Mouse (Mus musculus): ENCODE data around the gene Zcchc2. TPM values are rescaled to one million over a fixed set of nuclear protein-coding genes. Genes with fewer than 3 reads are reported as not detected.
A peak's percentile ranks its signal among the peaks of the same experiment; 100 is the strongest.

Zcchc2 gene
- total and polyA plus RNA-seq, 3 experiments, result 6.6 to 9.8 (median 8.3) TPM

DNA sequence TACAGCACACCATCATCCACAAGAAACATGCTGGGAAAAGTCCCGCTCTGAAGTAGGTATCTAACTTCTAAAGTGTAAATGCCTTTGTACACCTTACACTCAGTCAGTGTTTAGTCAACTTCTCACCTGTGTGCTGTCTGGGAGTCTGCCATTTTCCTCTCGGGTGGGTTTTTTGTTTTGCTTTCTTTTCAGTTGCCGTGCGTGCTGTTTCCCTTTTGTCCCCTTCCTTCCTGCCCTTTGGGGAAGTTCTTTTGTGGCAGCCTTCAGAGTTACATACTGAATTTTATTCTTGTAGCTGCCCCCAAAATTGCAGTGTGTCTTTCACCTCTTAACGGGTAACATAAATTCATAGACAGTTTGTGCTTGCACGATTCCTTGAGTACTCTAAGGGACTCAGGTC, 29.6 kb downstream of the Zcchc2 start:
- Histone ChIP-seq H3K27me3 (ENCODE audit: control insufficient read depth, insufficient read depth, low read length) (no peaks in the 10 kb centered on the region), H3K4me3 (no peak overlapping the region), H3K9ac (ENCODE audit: low read depth, low read length) (no peak overlapping the region), H3K36me3 (ENCODE audit: control insufficient read depth, insufficient read depth, low read length) (peaks cover 6% of the 10 kb centered on the region; the same call in 1 of the 2 replicates), H3K79me2 (replicated peaks; ENCODE audit: control insufficient read depth, insufficient read depth, low read length) (no peaks in the 10 kb centered on the region), H3K27ac (no peak overlapping the region), H3K4me1 (ENCODE audit: control insufficient read depth, insufficient read depth, low read length) (no peaks in the 10 kb centered on the region)
- 70% methylated on average over 6 of the region's 6 CpGs for WGBS
- intact Hi-C loops (cut with DNase I), result no loop called here
- no peak for DNase-seq
- TF ChIP-seq EP300 (IDR thresholded peaks at IDR 0.05; ENCODE audit: insufficient read depth, low read depth, low read length), result no peak
- no peak for TF ChIP-seq CTCF (IDR thresholded peaks at IDR 0.05)
- no peak for TF ChIP-seq POLR2A (IDR thresholded peaks at IDR 0.05; ENCODE audit: insufficient read depth, low read depth, low read length)

GRCm38 (mm10) chr1:106022998-106023397, 32.8 kb downstream of the Zcchc2 start:
- Histone ChIP-seq H3K27me3 (ENCODE audit: control insufficient read depth, insufficient read depth, low read length) (no peaks in the 10 kb centered on the region), H3K4me1 (ENCODE audit: control insufficient read depth, insufficient read depth, low read length) (no peaks in the 10 kb centered on the region), H3K79me2 (replicated peaks; ENCODE audit: control insufficient read depth, insufficient read depth, low read length) (no peaks in the 10 kb centered on the region), H3K27ac (no peak overlapping the region), H3K9ac (ENCODE audit: low read depth, low read length) (no peak overlapping the region), H3K36me3 (ENCODE audit: control insufficient read depth, insufficient read depth, low read length) (peaks cover 6% of the 10 kb centered on the region; the same call in 1 of the 2 replicates), H3K4me3 (no peak overlapping the region)
- TF ChIP-seq EP300 (IDR thresholded peaks at IDR 0.05; ENCODE audit: insufficient read depth, low read depth, low read length), result no peak
- TF ChIP-seq POLR2A (IDR thresholded peaks at IDR 0.05; ENCODE audit: insufficient read depth, low read depth, low read length), result no peak
- TF ChIP-seq CTCF (IDR thresholded peaks at IDR 0.05), result no peak
- DNase-seq, result no peak
- 56% methylated on average over 1 of the region's 1 CpGs for WGBS
- intact Hi-C loops (cut with DNase I), result no loop called here

DNA sequence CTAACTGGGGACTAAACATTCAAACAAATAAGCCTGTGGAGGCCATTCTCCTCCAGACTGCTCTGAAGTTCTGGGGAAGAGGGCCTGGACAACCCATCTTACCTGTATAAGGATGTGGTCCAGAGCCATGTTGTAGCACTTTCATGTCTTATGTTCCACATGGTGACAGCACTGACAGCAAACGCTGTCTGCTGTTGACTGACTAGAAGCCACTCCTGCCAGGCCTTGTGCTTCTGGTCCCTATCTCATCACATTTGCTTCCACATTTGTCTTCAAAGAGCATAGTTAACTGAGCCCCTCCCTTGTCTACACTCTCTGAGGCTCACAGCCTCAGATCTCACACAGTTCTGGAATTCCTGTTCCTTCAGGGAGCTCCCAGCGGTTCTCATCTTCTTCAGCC, 34.0 kb downstream of the Zcchc2 start:
- intact Hi-C loops (cut with DNase I), result no loop called here
- WGBS, result 77% methylated on average over 2 of the region's 2 CpGs
- H3K79me2 ChIP-seq (replicated peaks; ENCODE audit: control insufficient read depth, insufficient read depth, low read length), result no peaks in the 10 kb centered on the region
- H3K9ac ChIP-seq (ENCODE audit: low read depth, low read length), result no peak overlapping the region
- H3K27me3 ChIP-seq (ENCODE audit: control insufficient read depth, insufficient read depth, low read length), result no peaks in the 10 kb centered on the region
- H3K4me3 ChIP-seq, result no peak overlapping the region
- H3K4me1 ChIP-seq (ENCODE audit: control insufficient read depth, insufficient read depth, low read length), result no peaks in the 10 kb centered on the region
- TF ChIP-seq EP300 (IDR thresholded peaks at IDR 0.05; ENCODE audit: insufficient read depth, low read depth, low read length), result no peak
- no peak for TF ChIP-seq POLR2A (IDR thresholded peaks at IDR 0.05; ENCODE audit: insufficient read depth, low read depth, low read length)
- no peak for TF ChIP-seq CTCF (IDR thresholded peaks at IDR 0.05)
- no peak for DNase-seq
- peaks cover 6% of the 10 kb centered on the region; the same call in 1 of the 2 replicates for H3K36me3 ChIP-seq (ENCODE audit: control insufficient read depth, insufficient read depth, low read length)
- H3K27ac ChIP-seq, result no peak overlapping the region

DNA sequence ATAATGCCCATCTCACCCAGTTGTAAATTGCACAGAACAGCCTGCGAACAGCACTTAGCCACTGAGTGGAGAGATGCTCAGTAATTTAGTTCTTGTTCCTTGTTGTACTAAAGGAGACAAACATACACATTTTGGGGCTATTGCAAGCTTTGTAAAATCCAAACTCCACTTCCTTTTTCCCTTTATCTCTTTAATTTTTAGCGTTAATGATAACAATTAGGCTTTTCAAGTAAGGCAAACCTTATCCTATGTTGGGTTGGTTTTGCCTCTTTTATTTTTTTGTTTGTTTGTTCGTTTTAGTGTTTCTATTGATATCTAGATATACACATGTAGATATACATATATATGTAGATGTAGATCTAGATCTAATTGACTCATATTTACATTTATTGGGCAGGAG, 34.6 kb downstream of the Zcchc2 start:
- TF ChIP-seq POLR2A (IDR thresholded peaks at IDR 0.05; ENCODE audit: insufficient read depth, low read depth, low read length), result no peak
- TF ChIP-seq EP300 (IDR thresholded peaks at IDR 0.05; ENCODE audit: insufficient read depth, low read depth, low read length), result no peak
- no peak for TF ChIP-seq CTCF (IDR thresholded peaks at IDR 0.05)
- WGBS, result 87% methylated on average over 3 of the region's 3 CpGs
- H3K4me3 ChIP-seq, result no peak overlapping the region
- no peaks in the 10 kb centered on the region for H3K4me1 ChIP-seq (ENCODE audit: control insufficient read depth, insufficient read depth, low read length)
- H3K27ac ChIP-seq, result no peak overlapping the region
- no peaks in the 10 kb centered on the region for H3K79me2 ChIP-seq (replicated peaks; ENCODE audit: control insufficient read depth, insufficient read depth, low read length)
- no peak for DNase-seq
- H3K9ac ChIP-seq (ENCODE audit: low read depth, low read length), result no peak overlapping the region
- no peaks in the 10 kb centered on the region for H3K27me3 ChIP-seq (ENCODE audit: control insufficient read depth, insufficient read depth, low read length)
- intact Hi-C loops (cut with DNase I), result no loop called here
- peaks cover 5% of the 10 kb centered on the region; the same call in 1 of the 2 replicates for H3K36me3 ChIP-seq (ENCODE audit: control insufficient read depth, insufficient read depth, low read length)

DNA sequence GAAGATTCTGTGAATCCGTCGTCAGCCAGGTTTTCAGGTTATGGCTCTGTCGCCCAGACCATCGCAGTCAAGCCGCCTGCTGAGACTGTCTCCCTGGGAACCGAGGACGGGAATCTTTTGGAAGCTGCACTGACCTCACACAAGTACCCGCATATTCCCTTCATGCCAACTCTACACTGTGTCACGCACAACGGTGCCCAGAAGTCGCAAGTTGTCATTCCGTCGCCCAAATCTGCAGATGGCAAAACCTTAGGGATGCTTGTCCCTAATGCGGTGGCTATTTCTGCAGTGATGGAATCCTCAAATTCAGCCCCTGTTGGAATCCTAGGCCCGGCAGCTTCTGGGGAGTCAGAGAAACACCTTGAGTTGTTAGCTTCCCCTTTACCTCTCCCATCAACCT, 39.6 kb downstream of the Zcchc2 start:
- 97% methylated on average over 15 of the region's 15 CpGs for WGBS
- intact Hi-C loops (cut with DNase I), result loop anchor here (10.0 kb wide), 1 partner anchor 285 kb away; no protein-coding TSS in a partner anchor
- Histone ChIP-seq H3K36me3 (ENCODE audit: control insufficient read depth, insufficient read depth, low read length) (no peaks in the 10 kb centered on the region), H3K27me3 (ENCODE audit: control insufficient read depth, insufficient read depth, low read length) (no peaks in the 10 kb centered on the region), H3K27ac (no peak overlapping the region), H3K79me2 (replicated peaks; ENCODE audit: control insufficient read depth, insufficient read depth, low read length) (no peaks in the 10 kb centered on the region), H3K9ac (ENCODE audit: low read depth, low read length) (no peak overlapping the region), H3K4me1 (ENCODE audit: control insufficient read depth, insufficient read depth, low read length) (no peaks in the 10 kb centered on the region), H3K4me3 (no peak overlapping the region)
- DNase-seq, result no peak
- no peak for TF ChIP-seq EP300 (IDR thresholded peaks at IDR 0.05; ENCODE audit: insufficient read depth, low read depth, low read length)
- TF ChIP-seq POLR2A (IDR thresholded peaks at IDR 0.05; ENCODE audit: insufficient read depth, low read depth, low read length), result no peak
- TF ChIP-seq CTCF (IDR thresholded peaks at IDR 0.05), result no peak

DNA sequence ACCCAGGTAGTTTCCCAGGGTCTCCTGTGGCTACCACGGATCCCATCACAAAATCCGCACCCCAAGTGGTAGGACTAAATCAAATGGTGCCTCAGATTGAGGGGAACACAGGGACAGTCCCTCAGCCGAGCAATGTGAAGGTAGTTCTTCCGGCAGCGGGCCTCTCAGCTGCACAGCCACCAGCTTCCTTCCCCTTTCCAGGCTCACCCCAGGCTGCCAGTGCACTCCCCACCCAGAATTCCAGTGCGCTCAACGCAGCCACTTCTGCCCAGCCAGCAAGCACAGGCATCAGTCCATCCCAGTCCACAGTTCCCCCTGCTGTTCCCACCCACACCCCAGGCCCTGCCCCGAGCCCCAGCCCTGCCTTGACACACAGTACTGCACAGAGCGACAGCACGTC, 40.1 kb downstream of the Zcchc2 start:
- no peaks in the 10 kb centered on the region for H3K79me2 ChIP-seq (replicated peaks; ENCODE audit: control insufficient read depth, insufficient read depth, low read length)
- no peaks in the 10 kb centered on the region for H3K27me3 ChIP-seq (ENCODE audit: control insufficient read depth, insufficient read depth, low read length)
- 95% methylated on average over 10 of the region's 10 CpGs for WGBS
- no peaks in the 10 kb centered on the region for H3K4me1 ChIP-seq (ENCODE audit: control insufficient read depth, insufficient read depth, low read length)
- no peak overlapping the region for H3K4me3 ChIP-seq
- intact Hi-C loops (cut with DNase I), result loop anchor here (10.0 kb wide), 1 partner anchor 286 kb away; no protein-coding TSS in a partner anchor
- peak in 1 of 2 experiments; percentile 42 for DNase-seq
- TF ChIP-seq POLR2A (IDR thresholded peaks at IDR 0.05; ENCODE audit: insufficient read depth, low read depth, low read length) (no peak), CTCF (IDR thresholded peaks at IDR 0.05) (no peak), EP300 (IDR thresholded peaks at IDR 0.05; ENCODE audit: insufficient read depth, low read depth, low read length) (no peak)
- H3K36me3 ChIP-seq (ENCODE audit: control insufficient read depth, insufficient read depth, low read length), result no peaks in the 10 kb centered on the region
- no peak overlapping the region for H3K9ac ChIP-seq (ENCODE audit: low read depth, low read length)
- no peak overlapping the region for H3K27ac ChIP-seq

Measured in heart, adult 2 months (tissue).